Mouse (Mus musculus) spleen, adult 2 months (tissue): ENCODE results near the gene Prkab1. TPM values are rescaled to one million over a fixed set of nuclear protein-coding genes. Genes with fewer than 3 reads are reported as not detected.

Source experiments
- DNase-seq, 2 experiments: peaks; one replicate each; pipeline versions ENCODE4 v3.0.0 to v3.0.0-alpha.2; 2012 to 2021; ENCODE audit warnings: low spot score in 2 of 2, low read depth in 1 of 2
- H3K27ac ChIP-seq: fragments of 200-500 bp; 2 replicates; pipeline ENCODE4 v1.5.1; 2012; ENCODE audit warnings: low read length, inconsistent platforms; ENCODE audit not compliant: insufficient read depth
- H3K27me3 ChIP-seq: fragments of 200-500 bp; 2 replicates; pipeline ENCODE4 v1.6.1; 2012; ENCODE audit warnings: mild to moderate bottlenecking, moderate library complexity, low read length, inconsistent platforms; ENCODE audit not compliant: control insufficient read depth, insufficient read depth
- H3K36me3 ChIP-seq: fragments of 200-500 bp; 2 replicates; pipeline ENCODE4 v1.6.1; 2012; ENCODE audit warnings: mild to moderate bottlenecking, low read length, inconsistent platforms; ENCODE audit not compliant: control insufficient read depth, insufficient read depth
- H3K4me1 ChIP-seq: fragments of 200-500 bp; 2 replicates; pipeline ENCODE4 v1.6.1; 2011; ENCODE audit warnings: inconsistent platforms; ENCODE audit not compliant: control insufficient read depth, insufficient read depth, insufficient read length
- H3K4me3 ChIP-seq: fragments of 200-500 bp; 2 replicates; pipeline ENCODE4 v1.5.1; 2011; ENCODE audit warnings: mild to moderate bottlenecking, inconsistent platforms; ENCODE audit not compliant: insufficient read depth, insufficient read length; ENCODE audit errors: extremely low read depth
- CTCF ChIP-seq: fragments of 200-500 bp; IDR thresholded peaks from 2 replicates; pipeline ENCODE4 v1.5.1; 2011; ENCODE audit warnings: mild to moderate bottlenecking, inconsistent platforms; ENCODE audit not compliant: insufficient read depth, insufficient read length, insufficient replicate concordance; ENCODE audit errors: extremely low read depth
- POLR2A ChIP-seq: fragments of 200-500 bp; IDR thresholded peaks from 2 replicates; pipeline ENCODE4 v1.6.1; 2011; ENCODE audit warnings: low read depth, low read length, inconsistent platforms
- WGBS: fragments of 180-500 bp; shearing (Covaris S2); methylation state at CpG from one replicate; pipeline ENCODE4 v1.1.7; 2018; 5-methylcytosine and 5-hydroxymethylcytosine counted together
- polyA plus RNA-seq: library from polyadenylated mRNA; depleted of rRNA; stranded (reverse); fragments of >200 nt; gene quantifications from 2 replicates; pipeline ENCODE4 v1.2.3, GENCODE M21; 2012

The Prkab1 gene
- polyA plus RNA-seq, 1 experiment, result 59.6 TPM

DNA sequence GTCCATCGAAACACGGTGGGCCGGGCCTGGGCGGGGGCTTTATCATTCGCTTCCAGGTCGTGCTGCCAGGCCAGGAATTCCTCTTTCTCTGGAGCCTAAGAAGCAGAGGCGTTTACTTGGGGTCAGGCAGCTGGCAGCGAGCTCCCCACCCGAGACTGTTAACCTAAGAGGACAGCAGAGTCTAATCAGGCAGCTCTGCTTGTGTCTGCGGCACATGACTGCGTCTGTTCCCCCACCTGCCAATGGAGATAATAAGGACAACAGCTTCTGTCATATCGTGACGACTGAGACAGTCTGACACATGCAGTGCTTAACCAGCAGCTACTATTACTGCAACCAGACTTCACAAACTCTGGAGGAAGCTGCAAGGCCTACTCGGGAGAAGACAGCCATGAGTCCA is 2.8 kb downstream of the Prkab1 start:
- no peak for DNase-seq
- TF ChIP-seq CTCF, result no peak
- no peak for TF ChIP-seq POLR2A
- 77% methylated on average over 14 of the region's 14 CpGs for WGBS

DNA sequence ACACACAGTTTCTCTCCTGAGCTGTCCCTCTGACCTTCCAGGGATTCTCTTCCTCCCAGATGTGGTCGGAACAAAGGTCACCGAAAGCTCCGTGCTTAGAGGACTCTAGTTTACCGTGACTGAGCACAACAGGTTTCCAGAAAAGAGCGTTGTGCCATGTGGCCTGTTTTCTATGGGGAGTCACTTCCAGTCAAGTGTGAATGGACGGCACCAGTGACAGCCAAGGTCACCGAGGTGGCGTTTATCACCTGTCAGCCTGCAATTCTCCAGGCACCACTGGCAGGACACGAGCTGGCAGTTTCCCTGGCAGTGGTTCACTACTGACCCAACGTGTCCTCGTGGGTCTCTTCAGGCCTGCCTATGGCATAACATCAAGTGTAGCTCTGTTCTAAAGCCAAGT is 4.9 kb downstream of the Prkab1 start:
- TF ChIP-seq POLR2A, result no peak
- TF ChIP-seq CTCF, result no peak
- Histone ChIP-seq H3K27me3 (no peaks in the 10 kb centered on the region), H3K27ac (no peak overlapping the region), H3K36me3 (peaks cover 61% of the 10 kb centered on the region), H3K4me1 (no peaks in the 10 kb centered on the region; the same call in 1 of the 2 replicates), H3K4me3 (no peak overlapping the region)
- WGBS, result 86% methylated on average over 11 of the region's 11 CpGs
- DNase-seq, result no peak

More for the DNA sequence above, 2.8 kb downstream of the Prkab1 start:
- no peaks in the 10 kb centered on the region; the same call in 1 of the 2 replicates for H3K4me1 ChIP-seq
- no peak overlapping the region for H3K4me3 ChIP-seq
- H3K27me3 ChIP-seq, result no peaks in the 10 kb centered on the region
- no peak overlapping the region for H3K27ac ChIP-seq
- H3K36me3 ChIP-seq, result peaks cover 44% of the 10 kb centered on the region

DNA sequence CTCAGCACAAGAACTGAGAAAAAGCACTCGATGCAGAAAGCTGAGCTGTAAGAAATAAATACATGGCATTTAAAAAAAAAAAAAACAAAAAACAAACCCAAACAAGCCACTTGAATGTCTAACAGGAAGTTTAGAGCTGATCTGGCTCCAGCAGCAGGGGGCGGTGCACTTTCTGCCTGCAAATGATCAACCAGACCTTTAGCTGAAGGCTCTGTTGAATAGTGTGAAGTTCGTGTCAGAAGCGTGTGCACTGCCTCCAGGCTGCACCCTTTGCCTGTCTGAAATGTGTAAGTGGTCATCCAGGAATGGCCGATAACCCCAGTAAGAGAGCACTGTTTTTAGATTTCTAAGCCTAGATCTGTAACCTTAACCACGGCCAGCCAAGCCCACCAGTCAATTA is 5.5 kb downstream of the Prkab1 start:
- H3K27ac ChIP-seq, result no peak overlapping the region
- DNase-seq, result no peak

DNA sequence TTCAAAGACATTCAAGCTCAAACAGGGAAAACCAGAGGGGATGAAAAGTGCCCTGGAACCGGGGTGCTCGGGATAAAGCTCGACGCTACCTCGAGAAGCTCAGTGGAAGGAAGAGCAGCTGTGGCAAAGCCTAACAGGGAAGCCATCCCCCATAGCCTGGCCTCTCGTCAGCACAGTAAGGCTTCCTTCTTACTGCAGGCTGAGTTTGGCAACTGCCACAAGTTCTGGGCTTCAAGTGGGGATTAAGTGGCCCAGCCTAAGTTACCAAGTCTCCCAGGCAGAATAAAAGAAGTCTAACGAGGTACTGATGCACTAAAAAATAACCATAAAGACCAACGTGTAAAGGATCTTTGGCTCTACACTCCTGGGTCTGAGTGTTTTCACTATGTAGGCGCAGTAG is 6.1 kb downstream of the Prkab1 start:
- H3K4me1 ChIP-seq, result no peaks in the 10 kb centered on the region; the same call in 1 of the 2 replicates
- no peak overlapping the region for H3K4me3 ChIP-seq
- H3K36me3 ChIP-seq, result peaks cover 70% of the 10 kb centered on the region
- DNase-seq, result no peak
- no peak overlapping the region for H3K27ac ChIP-seq
- TF ChIP-seq POLR2A (no peak), CTCF (no peak)
- 95% methylated on average over 9 of the region's 9 CpGs for WGBS
- H3K27me3 ChIP-seq, result no peaks in the 10 kb centered on the region

More for the DNA sequence above, 5.5 kb downstream of the Prkab1 start:
- H3K36me3 ChIP-seq, result peaks cover 67% of the 10 kb centered on the region
- no peaks in the 10 kb centered on the region for H3K27me3 ChIP-seq
- no peak for TF ChIP-seq POLR2A
- no peak for TF ChIP-seq CTCF
- no peak overlapping the region for H3K4me3 ChIP-seq
- H3K4me1 ChIP-seq, result no peaks in the 10 kb centered on the region; the same call in 1 of the 2 replicates
- WGBS, result 79% methylated on average over 6 of the region's 6 CpGs

DNA sequence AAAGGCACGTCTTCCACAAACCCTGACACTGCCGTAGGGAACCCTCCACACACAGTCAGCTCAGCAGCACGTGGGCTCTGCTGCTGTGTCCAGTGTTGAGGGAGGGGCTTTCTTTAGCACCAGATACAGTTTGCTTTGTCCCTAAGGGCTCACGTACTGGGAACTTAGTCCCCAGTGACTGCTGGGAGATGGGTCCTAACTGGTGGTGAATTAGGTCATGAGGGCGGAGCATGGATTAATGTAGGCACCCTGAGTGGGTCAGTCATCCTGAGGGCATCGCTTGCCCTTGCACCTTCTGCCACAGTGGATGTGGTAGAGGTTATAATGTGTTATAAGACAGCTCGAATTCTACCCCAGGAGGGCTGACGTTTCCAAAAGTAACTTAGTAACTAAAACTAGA is 6.9 kb downstream of the Prkab1 start:
- peaks cover 2% of the 10 kb centered on the region; the same call in 1 of the 2 replicates for H3K4me1 ChIP-seq
- no peaks in the 10 kb centered on the region for H3K27me3 ChIP-seq
- no peak overlapping the region for H3K4me3 ChIP-seq
- H3K36me3 ChIP-seq, result peaks cover 70% of the 10 kb centered on the region
- TF ChIP-seq CTCF (no peak), POLR2A (no peak)
- no peak for DNase-seq
- 96% methylated on average over 8 of the region's 8 CpGs for WGBS
- no peak overlapping the region for H3K27ac ChIP-seq

DNA sequence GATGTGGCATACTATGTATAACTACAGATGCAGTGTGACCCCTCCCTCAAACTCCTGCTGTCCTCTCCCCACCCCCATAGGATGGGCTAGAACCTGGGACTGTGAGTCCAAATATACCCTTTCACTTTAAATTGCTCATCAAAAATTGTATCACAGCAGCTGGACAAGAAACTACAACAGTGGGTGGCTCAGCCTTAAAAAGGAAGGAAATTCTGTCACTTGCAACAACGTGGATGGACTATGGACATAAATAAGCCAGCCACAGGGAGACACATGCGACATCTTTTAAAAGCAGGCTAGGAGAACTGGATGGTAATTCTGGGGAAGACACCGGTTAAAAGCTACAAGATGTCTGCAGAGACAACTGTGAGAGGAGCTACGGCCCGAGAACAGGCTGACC is 7.8 kb downstream of the Prkab1 start:
- H3K36me3 ChIP-seq, result peaks cover 68% of the 10 kb centered on the region
- no peak overlapping the region for H3K4me3 ChIP-seq
- whole genome bisulfite sequencing, result 84% methylated on average over 5 of the region's 5 CpGs
- peaks cover 2% of the 10 kb centered on the region; the same call in 1 of the 2 replicates for H3K4me1 ChIP-seq
- no peak overlapping the region for H3K27ac ChIP-seq
- no peak for TF ChIP-seq POLR2A
- DNase-seq, result no peak
- no peaks in the 10 kb centered on the region for H3K27me3 ChIP-seq

DNA sequence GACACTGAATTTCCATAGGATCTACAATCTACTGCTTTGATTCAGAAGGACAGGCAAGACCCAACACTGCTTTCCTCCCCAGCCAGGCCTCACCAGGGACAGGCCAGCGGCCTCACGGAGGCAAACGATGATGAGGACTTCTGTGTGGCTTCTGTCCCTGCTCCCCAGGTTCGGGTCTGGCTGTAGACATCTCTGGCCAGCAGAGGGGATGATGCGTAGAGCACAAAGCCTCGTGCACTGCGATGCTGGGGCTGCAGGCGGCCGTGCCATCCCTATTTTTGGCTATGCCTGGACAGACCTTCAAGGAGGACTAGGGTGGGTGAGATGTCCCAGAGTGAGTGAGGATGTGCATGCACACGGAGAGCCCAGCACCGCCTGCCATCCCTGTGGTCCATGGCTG is 10.1 kb downstream of the Prkab1 start:
- Histone ChIP-seq H3K36me3 (peaks cover 49% of the 10 kb centered on the region), H3K27me3 (no peaks in the 10 kb centered on the region), H3K27ac (no peak overlapping the region), H3K4me1 (peaks cover 2% of the 10 kb centered on the region; the same call in 1 of the 2 replicates), H3K4me3 (no peak overlapping the region)
- no peak for DNase-seq
- WGBS, result 93% methylated on average over 11 of the region's 11 CpGs
- TF ChIP-seq POLR2A (no peak), CTCF (no peak)
